Mouse (Mus musculus) spleen, postnatal 10 days (tissue): Measurements from ENCODE around the gene Fgf14.
"Not testable (repeated sequence)": the region's sequence is repeated elsewhere in the genome, so short reads cannot be mapped to it uniquely, and the experiment has no call there.

Source experiments
- DNase-seq, 2 experiments: peaks; one replicate each; pipeline ENCODE4 v3.0.0; 2021 to 2022; ENCODE audit warnings: low spot score in 2 of 2

The Fgf14 gene

GRCm38 (mm10) chr14:124474066-124474667 lies 202.8 kb downstream of the Fgf14 start:
- DNase-seq = no peak

GRCm38 (mm10) chr14:124470909-124471308 lies 206.0 kb downstream of the Fgf14 start:
- no peak for DNase-seq

GRCm38 (mm10) chr14:124455120-124455519 lies 221.8 kb downstream of the Fgf14 start:
- DNase-seq = no peak

GRCm38 (mm10) chr14:124446096-124446840 lies 230.7 kb downstream of the Fgf14 start:
- DNase-seq = no peak

GRCm38 (mm10) chr14:124444831-124445230 lies 232.1 kb downstream of the Fgf14 start:
- DNase-seq = no peak

- not testable (repeated sequence) for DNase-seq
Measured at GRCm38 (mm10) chr14:124439298-124439697, 237.6 kb downstream of the Fgf14 start.

GRCm38 (mm10) chr14:124411890-124412289 lies 265.0 kb downstream of the Fgf14 start:
- no peak for DNase-seq

GRCm38 (mm10) chr14:124410945-124411344 lies 266.0 kb downstream of the Fgf14 start:
- no peak for DNase-seq

DNA sequence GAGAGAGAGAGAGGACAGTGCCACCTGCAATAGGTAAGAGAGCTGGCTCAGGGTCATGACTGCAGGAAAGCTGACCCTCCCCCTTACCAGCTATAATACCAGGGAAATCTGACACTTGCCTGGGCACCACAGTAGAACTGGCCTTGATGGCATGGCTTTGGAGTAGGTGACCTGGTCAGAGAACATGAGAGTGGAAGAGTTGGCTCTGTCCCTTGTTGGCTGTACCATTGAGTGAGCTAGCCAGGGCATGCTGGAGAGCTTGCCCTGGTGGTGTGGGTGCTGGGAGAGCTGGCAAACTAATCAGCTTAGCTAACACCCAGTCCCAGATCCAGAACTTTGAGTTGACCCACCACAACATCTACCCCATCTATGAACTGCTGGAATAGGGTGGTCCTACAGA lies 348.5 kb downstream of the Fgf14 start:
- DNase-seq = no peak

GRCm38 (mm10) chr14:124319017-124319718 lies 357.8 kb downstream of the Fgf14 start:
- no peak for DNase-seq

GRCm38 (mm10) chr14:124315513-124315912 lies 361.4 kb downstream of the Fgf14 start:
- DNase-seq = no peak

DNA sequence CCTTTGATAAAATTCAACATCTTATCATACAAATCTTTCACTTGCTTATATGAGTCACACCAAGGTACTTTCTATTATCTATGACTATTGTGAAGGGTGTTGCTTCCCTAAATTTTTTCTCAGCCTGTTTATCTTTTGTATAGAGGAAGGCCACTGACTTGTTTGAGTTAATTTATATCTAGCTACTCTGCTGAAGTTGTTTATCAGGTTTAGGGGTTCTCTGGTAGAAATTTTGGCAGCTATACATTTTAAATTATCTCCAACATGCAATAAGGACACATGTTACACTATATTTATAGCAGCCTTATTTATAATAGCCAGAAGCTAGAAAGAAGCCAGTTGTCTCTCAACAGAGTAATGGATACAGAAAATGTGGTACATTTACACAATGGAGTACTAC lies 389.9 kb downstream of the Fgf14 start:
- DNase-seq = no peak

DNA sequence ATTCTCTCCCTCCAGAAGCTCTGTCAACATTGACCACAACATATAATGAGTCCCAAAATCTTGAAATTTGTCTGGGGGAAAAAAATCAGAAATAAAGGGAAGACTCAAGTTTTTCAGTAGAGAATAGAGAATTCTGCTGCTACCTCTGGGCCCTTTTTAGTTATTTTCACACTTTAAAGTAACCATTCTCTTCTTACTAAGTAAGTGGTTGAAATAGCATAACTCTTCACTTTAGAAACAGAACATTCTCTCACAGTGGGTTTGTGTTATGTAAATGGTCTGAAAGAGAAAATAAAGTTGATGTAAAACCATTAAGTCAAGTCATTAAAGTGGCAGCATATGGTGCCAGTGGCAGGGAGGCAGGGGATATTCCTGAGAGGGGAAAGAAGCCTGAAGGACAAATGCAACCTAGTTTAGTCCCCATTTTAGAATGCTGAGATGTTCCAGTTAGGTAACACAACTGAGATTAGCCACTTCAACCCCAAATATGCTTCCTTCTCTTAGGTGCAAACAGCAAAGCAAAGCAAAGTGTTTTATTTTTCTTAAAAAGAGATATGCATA lies 398.5 kb downstream of the Fgf14 start:
- no peak for DNase-seq

DNA sequence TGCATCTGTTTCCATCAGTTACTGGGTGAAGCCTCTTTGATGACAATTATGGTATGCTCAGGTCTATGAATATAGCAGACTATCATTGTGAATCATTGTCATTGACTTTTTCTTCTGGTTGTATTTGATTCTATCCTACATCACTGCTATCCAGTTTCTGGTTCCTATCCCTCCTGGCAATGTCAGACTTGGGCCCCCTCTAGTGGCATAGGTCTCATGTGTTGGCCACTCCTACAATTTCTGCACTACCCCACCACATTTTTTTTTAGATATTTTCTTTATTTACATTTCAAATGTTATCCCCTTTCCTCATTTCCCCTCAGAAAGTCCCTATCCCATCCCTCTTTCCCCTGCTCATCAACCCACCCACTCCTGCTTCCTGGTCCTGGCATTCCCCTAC lies 409.9 kb downstream of the Fgf14 start:
- DNase-seq = no peak

GRCm38 (mm10) chr14:124264541-124265059 lies 412.3 kb downstream of the Fgf14 start:
- DNase-seq = no peak

DNA sequence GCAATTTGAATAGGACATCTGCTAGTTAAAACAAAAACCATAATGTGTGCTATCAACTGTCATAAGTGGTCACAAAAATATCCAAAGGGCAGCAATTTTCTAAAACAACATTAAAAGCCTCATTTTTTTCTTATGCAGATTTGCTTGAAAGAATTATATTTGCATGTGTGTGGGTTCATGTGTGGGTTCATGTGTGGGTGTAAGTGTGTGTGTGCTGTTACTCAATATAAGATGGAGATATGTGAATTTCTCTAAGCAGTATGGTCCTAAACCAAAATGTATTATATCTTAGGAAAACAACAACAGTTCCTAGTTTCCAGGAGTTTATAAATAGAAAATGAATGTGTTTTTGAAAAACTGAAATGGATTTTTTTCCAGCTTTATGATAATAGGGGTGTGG lies 413.7 kb downstream of the Fgf14 start:
- DNase-seq = no peak

- no peak for DNase-seq
Measured at GRCm38 (mm10) chr14:124247517-124247916, 429.4 kb downstream of the Fgf14 start.

- no peak for DNase-seq
Measured at GRCm38 (mm10) chr14:124223445-124223844, 453.5 kb downstream of the Fgf14 start.

DNA sequence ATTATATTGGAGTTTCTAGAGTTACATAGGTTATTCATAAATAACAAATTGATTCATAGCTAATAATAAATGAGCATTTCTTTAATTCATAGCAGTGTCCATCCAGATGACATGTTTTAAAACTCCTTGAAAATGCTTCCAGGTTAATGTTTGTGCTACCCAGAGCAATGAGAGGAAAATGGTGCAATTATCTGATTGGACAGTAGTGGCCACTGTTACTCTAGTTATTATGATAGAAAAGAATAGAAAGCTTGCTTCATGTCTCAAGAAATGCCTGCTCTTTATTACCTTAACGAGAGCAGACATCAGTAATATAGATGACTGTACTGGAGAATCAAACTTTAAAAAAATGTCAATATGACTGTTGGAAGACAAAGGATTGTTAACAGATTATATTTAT lies 454.5 kb downstream of the Fgf14 start:
- DNase-seq = no peak

DNA sequence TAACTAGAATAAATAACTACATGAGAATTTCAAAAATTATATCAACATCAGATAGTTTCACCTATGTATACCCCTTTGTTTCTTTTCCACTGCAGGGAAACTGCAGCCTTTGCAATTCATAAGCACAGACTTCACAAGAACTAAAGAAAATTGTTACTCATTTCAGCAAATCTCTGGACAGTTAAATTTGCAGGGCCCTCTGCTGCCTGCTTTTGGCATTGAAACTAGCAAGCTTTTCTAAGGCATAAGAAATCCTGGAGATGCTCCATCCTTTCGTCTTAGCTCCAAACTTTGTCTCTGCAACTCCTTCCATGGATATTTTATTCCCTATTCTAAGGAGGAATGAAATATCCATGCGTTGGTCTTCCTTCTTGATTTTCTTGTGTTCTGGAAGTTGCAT lies 455.9 kb downstream of the Fgf14 start:
- DNase-seq = no peak

DNA sequence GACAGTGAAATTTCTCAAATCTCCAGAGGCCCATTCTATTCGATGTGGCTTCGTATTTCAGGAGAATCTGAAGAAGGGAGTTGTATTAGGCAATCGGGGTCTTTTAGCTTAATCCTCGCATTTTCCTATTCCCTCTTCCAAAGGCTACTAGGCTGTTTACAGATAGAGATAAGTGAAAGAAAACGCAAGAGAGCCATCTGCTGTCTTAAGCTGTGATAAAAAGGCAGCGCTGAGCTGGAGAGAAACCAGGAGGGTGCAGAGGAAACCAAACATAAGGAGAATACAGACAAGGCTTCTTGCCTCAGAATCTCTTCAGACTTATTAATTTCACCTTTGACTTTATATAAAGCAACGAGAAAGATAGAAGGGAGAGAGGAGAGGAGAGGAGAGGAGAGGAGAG lies 481.1 kb downstream of the Fgf14 start:
- no peak for DNase-seq

DNA sequence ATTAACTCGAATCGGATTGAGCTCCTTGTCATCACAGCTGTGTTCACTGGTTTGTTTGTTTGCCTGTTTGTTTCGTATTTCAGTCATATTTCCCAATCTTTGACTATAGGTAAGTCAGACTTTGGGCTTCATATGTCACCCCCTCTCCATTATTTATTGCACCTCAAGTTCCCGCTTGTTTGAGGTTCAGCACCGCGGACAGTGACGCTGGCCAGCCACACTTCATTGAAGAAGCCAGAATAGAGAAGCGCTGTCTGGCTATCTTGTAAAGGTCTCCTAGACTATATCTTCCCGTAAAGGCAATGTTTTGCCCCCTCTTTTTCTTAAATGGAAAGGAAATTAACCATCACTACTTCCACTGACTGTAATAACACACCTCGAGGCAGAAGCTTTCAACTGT lies 481.6 kb downstream of the Fgf14 start:
- no peak for DNase-seq

GRCm38 (mm10) chr14:124192815-124193142 lies 484.1 kb downstream of the Fgf14 start:
- no peak for DNase-seq
